In the genomic region with DNA sequence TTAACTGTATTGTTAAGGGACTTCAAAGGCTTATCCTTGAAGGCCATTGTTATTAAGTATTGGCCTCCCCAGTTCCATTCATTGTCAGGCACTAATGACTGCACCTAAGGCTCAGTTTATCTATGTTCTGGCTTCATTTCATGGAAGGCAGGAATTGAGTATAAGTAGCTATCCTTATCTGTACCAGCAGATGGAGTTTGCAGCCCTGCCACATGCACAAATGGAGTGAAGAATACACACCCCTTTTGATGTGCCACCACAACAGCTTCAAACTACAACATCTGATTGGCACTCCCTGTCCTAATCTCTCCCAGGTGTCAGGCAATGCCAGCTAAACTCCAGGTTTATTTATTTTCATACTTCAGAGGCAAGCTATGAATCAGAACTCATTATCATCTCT, we compare ENCODE assay signal across 21 mouse cellular contexts.
DNase-seq lines count a peak whose midpoint lies in the region; ATAC-seq and TF ChIP-seq lines count a peak whose summit lies in the region.
"Had no signal": no experiment of that assay in that cellular context is flagged by ENCODE, and none has a peak within 500 bp of the region (broad histone marks: within the 10 kb centered on the region; RNA-seq: fewer than 3 reads in every experiment).

No protein-coding gene starts in this region.

- no peaks in the 10 kb centered on the region for H3K9me3 ChIP-seq in forebrain, embryonic 13.5 days (replicated peaks)
- H3K9me3 ChIP-seq in forebrain, embryonic 10.5 days, result no peaks in the 10 kb centered on the region
- H3K9me3 ChIP-seq in intestine, postnatal 0 days (ENCODE audit: control insufficient read depth), result no peaks in the 10 kb centered on the region
- no peaks in the 10 kb centered on the region for H3K9me3 ChIP-seq in intestine, embryonic 15.5 days
- no peaks in the 10 kb centered on the region for H3K9me3 ChIP-seq in lung, postnatal 0 days (ENCODE audit: low read length)
- H3K9me3 ChIP-seq: hindbrain, embryonic 10.5 days; limb, embryonic 12.5 days; liver, embryonic 12.5 days; stomach, embryonic 15.5 days had no signal

- H3K4me3 ChIP-seq in forebrain, embryonic 13.5 days, result no peak overlapping the region
- no peak overlapping the region for H3K4me3 ChIP-seq in forebrain, embryonic 10.5 days
- no peak overlapping the region for H3K4me3 ChIP-seq in intestine, postnatal 0 days (ENCODE audit: low read depth, low read length)
- H3K4me3 ChIP-seq in intestine, embryonic 15.5 days (replicated peaks), result no peak overlapping the region
- H3K4me3 ChIP-seq in lung, postnatal 0 days (ENCODE audit: low read depth, low read length), result no peak overlapping the region
- H3K4me3 ChIP-seq: hindbrain, embryonic 10.5 days; limb, embryonic 12.5 days; liver, embryonic 12.5 days; stomach, embryonic 15.5 days had no signal

- peak; percentile 22; the same call in 1 of the 2 replicates for ATAC-seq in forebrain, embryonic 13.5 days
- ATAC-seq in intestine, postnatal 0 days, result no peak
- ATAC-seq in intestine, embryonic 15.5 days, result no peak
- no peak for ATAC-seq in lung, postnatal 0 days
- ATAC-seq: liver, embryonic 12.5 days had no signal

- H3K27ac ChIP-seq in forebrain, embryonic 13.5 days, result no peak overlapping the region
- no peak overlapping the region for H3K27ac ChIP-seq in forebrain, embryonic 10.5 days
- H3K27ac ChIP-seq in intestine, postnatal 0 days (ENCODE audit: low read depth, low read length), result no peak overlapping the region
- H3K27ac ChIP-seq in intestine, embryonic 15.5 days, result no peak overlapping the region
- H3K27ac ChIP-seq in lung, postnatal 0 days (ENCODE audit: low read length), result no peak overlapping the region
- H3K27ac ChIP-seq: hindbrain, embryonic 10.5 days; limb, embryonic 12.5 days; liver, embryonic 12.5 days; macrophage; stomach, embryonic 15.5 days had no signal

- H3K9ac ChIP-seq in forebrain, embryonic 13.5 days, result no peak overlapping the region
- H3K9ac ChIP-seq in intestine, postnatal 0 days (ENCODE audit: low read depth, low read length), result no peak overlapping the region
- no peak overlapping the region for H3K9ac ChIP-seq in intestine, embryonic 15.5 days
- H3K9ac ChIP-seq in lung, postnatal 0 days (replicated peaks; ENCODE audit: low read depth), result no peak overlapping the region
- H3K9ac ChIP-seq: limb, embryonic 12.5 days; liver, embryonic 12.5 days; stomach, embryonic 15.5 days had no signal

- no peaks in the 10 kb centered on the region for H3K36me3 ChIP-seq in forebrain, embryonic 13.5 days (ENCODE audit: poor library complexity, severe bottlenecking)
- H3K36me3 ChIP-seq in forebrain, embryonic 10.5 days (replicated peaks), result no peaks in the 10 kb centered on the region
- no peaks in the 10 kb centered on the region for H3K36me3 ChIP-seq in intestine, postnatal 0 days (ENCODE audit: control insufficient read depth, insufficient read depth)
- no peaks in the 10 kb centered on the region for H3K36me3 ChIP-seq in intestine, embryonic 15.5 days
- no peaks in the 10 kb centered on the region for H3K36me3 ChIP-seq in lung, postnatal 0 days (ENCODE audit: insufficient read depth, low read length)
- H3K36me3 ChIP-seq: hindbrain, embryonic 10.5 days; limb, embryonic 12.5 days; liver, embryonic 12.5 days; stomach, embryonic 15.5 days had no signal

- peaks cover 16% of the 10 kb centered on the region for H3K4me1 ChIP-seq in forebrain, embryonic 13.5 days
- peaks cover 14% of the 10 kb centered on the region for H3K4me1 ChIP-seq in forebrain, embryonic 10.5 days
- H3K4me1 ChIP-seq in intestine, postnatal 0 days (replicated peaks; ENCODE audit: control insufficient read depth, insufficient read depth, low read length), result no peaks in the 10 kb centered on the region
- no peaks in the 10 kb centered on the region for H3K4me1 ChIP-seq in intestine, embryonic 15.5 days (replicated peaks)
- no peaks in the 10 kb centered on the region for H3K4me1 ChIP-seq in lung, postnatal 0 days (ENCODE audit: insufficient read depth, low read depth, low read length)
- H3K4me1 ChIP-seq: hindbrain, embryonic 10.5 days; limb, embryonic 12.5 days; liver, embryonic 12.5 days; stomach, embryonic 15.5 days had no signal

- TF ChIP-seq CTCF in intestine, postnatal 0 days (IDR thresholded peaks at IDR 0.05; ENCODE audit: low read depth), result peak; percentile 18; the same call in 1 of the 2 replicates
- 0 out of 2 replicates have a peak, but pooled peaks have one; percentile 7 for TF ChIP-seq CTCF in lung, postnatal 0 days (IDR thresholded peaks at IDR 0.05)

- TF ChIP-seq EP300 in lung, postnatal 0 days (IDR thresholded peaks at IDR 0.05), result no peak

- no peaks in the 10 kb centered on the region for H3K27me3 ChIP-seq in forebrain, embryonic 13.5 days
- no peaks in the 10 kb centered on the region for H3K27me3 ChIP-seq in forebrain, embryonic 10.5 days (ENCODE audit: poor library complexity, severe bottlenecking)
- no peaks in the 10 kb centered on the region for H3K27me3 ChIP-seq in intestine, postnatal 0 days (replicated peaks; ENCODE audit: control insufficient read depth, insufficient read depth, low read length)
- H3K27me3 ChIP-seq in intestine, embryonic 15.5 days (replicated peaks), result no peaks in the 10 kb centered on the region
- H3K27me3 ChIP-seq in lung, postnatal 0 days (replicated peaks; ENCODE audit: insufficient read depth, low read length), result no peaks in the 10 kb centered on the region
- H3K27me3 ChIP-seq: limb, embryonic 12.5 days; liver, embryonic 12.5 days; stomach, embryonic 15.5 days had no signal

- DNase-seq in forebrain, embryonic 10.5 days (ENCODE audit: extremely low spot score, low spot score), result no peak
- no peak for DNase-seq in lung, postnatal 0 days (ENCODE audit: low spot score)
- no peak for DNase-seq in lung, postnatal 25 days (ENCODE audit: low spot score)
- DNase-seq in right cerebral cortex, adult 18-20 months, result no peak
- DNase-seq: adrenal gland, postnatal 25 days; cerebellum, adult 11 months; cerebellum, adult 9-11 months; heart, postnatal 10 days; kidney, adult 18-20 months; lung, adult 2 months; thymus, adult 18-20 months; thymus, postnatal 36 days had no signal

- no peak overlapping the region for H3K4me2 ChIP-seq in forebrain, embryonic 13.5 days
- H3K4me2 ChIP-seq in intestine, postnatal 0 days (replicated peaks; ENCODE audit: low read depth), result no peak overlapping the region
- no peak overlapping the region for H3K4me2 ChIP-seq in intestine, embryonic 15.5 days (replicated peaks)
- H3K4me2 ChIP-seq in lung, postnatal 0 days (replicated peaks; ENCODE audit: low read depth, low read length), result no peak overlapping the region
- H3K4me2 ChIP-seq: heart, embryonic 11.5 days; limb, embryonic 12.5 days; liver, embryonic 12.5 days; stomach, embryonic 15.5 days had no signal
